Mouse (Mus musculus) thymus, postnatal 36 days (tissue): Measurements from ENCODE around the gene 4930524J08Rik.

Source experiments
- DNase-seq, 2 experiments: peaks; one replicate each; pipeline ENCODE4 v3.0.0; 2022; ENCODE audit warnings: mixed read lengths in 2 of 2

Gene 4930524J08Rik

GRCm38 (mm10) chr5:99978699-99979442 lies at the start of gene 4930524J08Rik, which contains the start of gene Hnrnpd:
Gene 4930524J08Rik (plus strand): TSS chr5:99979061.
Gene Hnrnpd (minus strand): TSS chr5:99978938.
- peak; percentile 85 to 92 for DNase-seq

DNA sequence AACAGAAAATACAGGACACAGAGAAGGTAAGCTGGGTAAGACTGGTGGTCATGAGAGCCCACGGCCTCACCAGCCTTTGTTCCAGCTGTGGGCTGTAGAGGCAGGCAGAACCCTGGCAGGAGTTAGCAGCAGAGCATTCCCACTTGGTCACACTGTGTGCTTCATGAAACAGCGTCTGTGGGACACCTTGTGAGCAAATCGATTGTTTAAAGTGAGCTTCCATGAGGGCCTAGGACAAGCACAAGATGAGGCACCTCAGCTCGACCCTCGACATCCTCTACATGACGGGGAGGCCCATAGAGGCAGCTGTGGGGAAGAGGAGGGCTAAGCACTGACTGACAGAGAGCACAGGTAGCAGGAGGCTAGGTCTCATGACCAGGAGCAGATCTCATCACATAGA lies 47.0 kb upstream of the 4930524J08Rik start:
- no peak for DNase-seq

DNA sequence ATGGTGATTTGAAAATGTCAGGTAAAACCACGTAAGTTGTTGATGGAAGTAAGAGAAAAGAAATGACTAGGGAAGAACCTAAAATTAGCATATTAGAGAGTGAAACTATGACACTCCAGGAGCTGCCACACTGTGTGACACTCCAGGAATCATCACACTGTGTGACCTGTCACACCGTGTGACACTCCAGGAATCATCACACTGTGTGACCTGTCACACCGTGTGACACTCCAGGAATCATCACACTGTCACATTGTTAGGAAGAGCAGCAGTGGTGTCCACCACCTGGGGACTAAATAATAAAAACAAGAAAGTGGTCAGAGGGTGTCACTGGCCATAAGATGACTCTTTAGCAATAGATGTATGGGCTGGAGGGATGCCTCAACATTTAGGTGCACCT lies 39.4 kb upstream of the 4930524J08Rik start:
- no peak for DNase-seq

DNA sequence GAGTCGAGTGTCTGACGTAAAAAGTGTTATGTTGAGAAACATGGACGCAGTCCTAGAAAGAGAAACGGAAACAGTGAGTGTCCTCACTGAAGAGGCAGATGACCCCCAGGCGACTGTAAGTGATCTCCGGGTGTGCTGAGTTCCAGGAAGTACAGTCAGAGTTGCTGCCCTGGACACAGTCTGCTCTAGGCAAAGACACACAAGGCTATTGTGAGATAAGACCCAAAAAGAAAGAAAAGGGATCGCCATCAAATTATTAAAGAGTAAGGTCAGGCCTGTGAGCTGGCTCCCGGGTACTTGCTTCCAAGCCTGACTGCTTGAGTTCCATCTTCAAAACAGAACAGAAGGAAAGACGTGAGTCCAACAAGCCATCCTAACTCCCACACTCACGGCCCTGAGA lies 37.6 kb upstream of the 4930524J08Rik start:
- DNase-seq, result no peak

DNA sequence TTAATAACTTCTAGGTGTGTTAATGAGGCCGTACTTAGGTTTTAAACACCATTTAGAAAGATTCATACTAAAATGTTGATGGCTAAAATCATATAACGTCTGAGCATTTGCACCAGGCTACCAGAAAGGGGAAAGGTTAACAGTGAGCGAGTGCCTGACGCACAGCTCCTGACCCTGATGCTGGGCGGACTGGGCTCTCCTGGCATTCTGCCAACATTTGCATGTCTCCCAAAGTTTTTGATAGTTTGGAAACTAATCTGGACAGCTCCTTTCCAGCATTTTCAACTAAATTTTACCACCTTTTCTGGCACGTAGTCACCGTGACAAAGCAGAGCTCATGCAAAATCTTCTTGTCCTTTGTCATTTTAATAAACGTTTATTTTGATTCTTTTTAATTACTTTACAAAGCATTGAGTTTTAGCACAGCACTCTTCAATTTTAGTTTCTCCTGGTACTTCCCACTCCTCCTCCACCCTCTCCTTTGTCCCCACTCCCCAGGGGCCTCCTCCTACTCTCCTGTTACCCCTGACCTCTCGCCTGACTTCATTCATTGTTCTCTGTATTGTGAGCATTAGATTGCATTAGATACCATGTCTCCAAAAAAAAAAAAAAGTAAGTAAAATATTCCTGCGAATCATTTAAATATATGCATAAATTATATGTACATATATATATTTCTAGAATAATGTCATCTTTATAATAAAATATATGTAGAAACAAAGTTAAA lies 36.9 kb upstream of the 4930524J08Rik start:
- DNase-seq, result no peak

- no peak for DNase-seq
These were observed 26.3 kb upstream of the 4930524J08Rik start for GRCm38 (mm10) chr5:99952513-99952912.

DNA sequence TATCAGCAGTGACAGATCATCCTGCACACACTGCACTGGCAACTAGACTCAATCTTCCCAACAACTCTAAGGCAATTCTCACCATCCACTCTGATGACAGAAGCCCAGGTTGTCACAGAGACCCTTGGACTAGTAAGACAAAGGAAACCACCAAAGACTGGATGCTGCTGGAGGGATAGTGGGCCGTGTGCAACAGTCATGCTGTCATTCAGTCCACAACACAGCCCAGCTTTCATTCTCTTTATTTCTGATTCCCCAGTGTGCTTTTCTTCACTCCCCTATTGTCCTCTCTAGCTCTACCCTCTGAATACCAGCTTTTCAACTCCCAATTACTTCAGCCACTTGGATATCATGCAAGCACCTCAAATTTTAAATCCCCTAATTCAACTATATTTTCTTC lies 25.0 kb upstream of the 4930524J08Rik start:
- DNase-seq, result no peak

DNA sequence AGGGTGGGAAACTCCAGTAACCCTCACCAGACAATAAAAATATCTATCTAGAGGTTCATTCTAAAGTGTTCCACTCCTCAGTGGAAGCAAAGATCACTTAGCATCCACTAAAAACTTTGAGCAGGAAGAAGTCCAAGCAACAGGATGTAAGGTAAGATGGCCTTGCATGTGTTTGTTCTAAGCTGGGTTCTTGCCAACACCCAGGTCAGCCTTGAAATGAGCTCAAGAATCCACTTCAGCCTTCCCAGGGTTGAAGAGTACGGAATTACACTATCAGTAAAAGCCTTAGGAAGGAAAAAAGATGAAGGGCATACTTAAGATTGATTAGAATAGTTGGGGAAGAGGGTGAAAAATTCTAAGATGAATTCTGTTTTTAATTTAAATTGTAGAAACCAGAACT lies 20.2 kb upstream of the 4930524J08Rik start:
- DNase-seq, result no peak

DNA sequence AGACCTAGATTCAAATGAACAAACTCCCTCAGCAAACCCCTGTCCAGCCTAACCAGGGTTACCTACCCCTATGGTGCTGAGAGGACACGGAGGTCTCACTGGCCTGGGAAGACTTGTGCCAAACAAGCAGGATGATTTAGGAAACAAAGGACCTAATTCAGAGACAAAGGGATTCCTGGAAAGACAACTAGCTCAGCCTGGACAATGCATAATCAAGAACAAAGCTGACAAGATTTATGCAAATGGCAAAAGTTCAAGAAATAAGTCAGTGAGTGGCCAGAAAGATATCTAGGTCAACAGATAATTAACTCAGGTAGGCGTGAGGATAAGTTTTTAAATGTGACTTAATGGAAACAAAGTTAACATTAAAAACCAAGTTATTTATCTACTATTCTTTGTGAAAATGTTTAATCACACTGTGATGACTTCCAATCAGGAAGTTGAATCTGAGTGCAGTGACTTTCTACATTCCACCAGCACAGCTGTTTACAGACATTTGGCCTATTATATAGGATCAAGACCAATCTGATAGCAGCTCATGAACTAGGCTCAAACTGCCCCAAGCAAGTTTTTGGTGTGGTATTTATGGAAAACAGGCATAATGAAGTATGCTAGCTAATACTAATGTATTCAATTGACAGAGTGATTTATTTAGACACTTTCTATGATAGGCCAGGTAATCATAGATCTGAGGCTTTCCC lies 19.5 kb upstream of the 4930524J08Rik start:
- DNase-seq, result no peak

DNA sequence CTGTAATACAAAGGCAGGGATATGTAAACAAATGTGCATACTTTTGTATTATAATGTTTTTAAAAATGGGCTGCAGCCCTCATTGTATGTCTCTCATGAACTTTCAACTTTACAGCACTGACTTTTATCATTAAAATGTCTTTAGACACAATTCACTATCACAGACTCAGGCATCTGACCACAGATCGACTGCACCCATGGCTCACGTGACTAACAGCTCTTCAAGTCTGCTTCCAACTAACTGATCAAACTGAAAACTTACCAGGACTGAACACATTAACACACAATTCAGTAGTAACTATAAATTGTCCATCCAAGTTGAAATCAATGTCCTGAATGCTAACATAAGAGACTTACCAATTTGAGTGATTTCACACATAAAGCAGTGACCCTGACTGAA lies 18.9 kb upstream of the 4930524J08Rik start:
- no peak for DNase-seq

DNA sequence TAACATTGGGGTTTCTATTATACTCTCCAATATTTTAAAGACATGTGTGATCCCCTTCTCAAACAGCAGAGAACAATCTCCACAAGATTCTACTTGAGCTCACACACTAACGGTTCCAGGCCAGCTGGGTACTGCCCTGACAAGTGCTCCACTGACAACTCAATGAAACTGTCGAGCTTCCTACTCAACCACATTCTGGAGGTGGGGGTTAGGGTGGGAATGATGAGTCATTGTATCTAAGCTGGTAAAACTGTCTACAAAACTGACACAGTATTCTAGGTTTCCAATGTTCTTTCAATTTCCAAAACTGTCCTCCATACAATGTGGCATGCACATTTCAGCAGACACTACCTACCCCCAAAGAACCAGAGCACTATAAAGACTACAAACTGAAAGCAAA lies 4.9 kb upstream of the 4930524J08Rik start:
- DNase-seq, result no peak

DNA sequence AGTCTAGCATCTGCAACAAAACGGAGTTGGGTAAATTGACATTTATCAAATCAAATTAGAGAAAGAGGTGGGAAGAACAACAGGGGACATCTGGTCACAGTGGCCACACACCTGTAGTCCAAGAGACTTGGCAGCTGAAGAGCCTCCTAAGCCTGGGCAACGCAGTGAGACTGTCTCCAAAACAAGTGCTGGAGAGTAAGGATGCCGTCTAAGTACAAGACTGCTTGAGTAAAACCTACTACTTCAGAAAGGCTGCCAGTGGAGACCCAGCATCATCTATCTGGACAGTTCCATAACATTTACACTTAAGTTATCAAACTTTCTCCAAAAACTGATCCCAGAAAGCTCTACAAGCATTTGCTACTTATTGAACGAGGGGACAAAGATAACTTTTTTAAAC lies 3.8 kb upstream of the 4930524J08Rik start:
- DNase-seq, result no peak

GRCm38 (mm10) chr5:99975776-99976175 lies 3.1 kb upstream of the 4930524J08Rik start:
- DNase-seq, result no peak

GRCm38 (mm10) chr5:99976334-99976955 lies 2.4 kb upstream of the 4930524J08Rik start:
- no peak for DNase-seq

GRCm38 (mm10) chr5:99977516-99978301 lies 1.2 kb upstream of the 4930524J08Rik start:
- DNase-seq, result peak; percentile 70 to 82

DNA sequence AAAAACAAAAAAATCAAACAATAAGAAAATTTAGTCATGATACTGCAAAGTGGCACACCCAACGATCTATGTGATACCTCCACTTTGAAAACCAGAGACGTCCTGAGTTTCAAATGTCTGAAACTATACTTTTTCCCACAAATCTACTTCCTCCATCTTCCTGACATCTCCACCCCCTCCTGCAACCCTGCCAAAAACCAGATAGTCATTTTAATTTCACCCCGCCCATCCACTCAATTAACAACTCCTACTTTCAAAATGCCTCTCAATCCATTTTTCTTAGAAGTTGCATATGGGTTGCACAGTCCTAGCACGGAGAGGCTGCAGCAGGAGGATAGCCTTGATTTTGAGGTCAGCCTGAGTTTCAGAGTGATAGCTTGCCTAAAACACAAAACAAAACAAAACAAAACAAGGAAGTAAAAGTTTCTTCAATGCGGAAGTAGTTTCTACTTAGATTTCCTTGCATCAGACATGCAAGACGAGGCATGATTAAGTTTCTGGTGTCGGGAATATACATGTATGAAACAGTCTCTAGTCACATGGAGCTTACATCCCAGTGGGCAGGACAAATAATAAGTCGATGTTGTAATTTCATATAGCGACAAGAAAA lies 4.7 kb downstream of the 4930524J08Rik start:
- no peak for DNase-seq

DNA sequence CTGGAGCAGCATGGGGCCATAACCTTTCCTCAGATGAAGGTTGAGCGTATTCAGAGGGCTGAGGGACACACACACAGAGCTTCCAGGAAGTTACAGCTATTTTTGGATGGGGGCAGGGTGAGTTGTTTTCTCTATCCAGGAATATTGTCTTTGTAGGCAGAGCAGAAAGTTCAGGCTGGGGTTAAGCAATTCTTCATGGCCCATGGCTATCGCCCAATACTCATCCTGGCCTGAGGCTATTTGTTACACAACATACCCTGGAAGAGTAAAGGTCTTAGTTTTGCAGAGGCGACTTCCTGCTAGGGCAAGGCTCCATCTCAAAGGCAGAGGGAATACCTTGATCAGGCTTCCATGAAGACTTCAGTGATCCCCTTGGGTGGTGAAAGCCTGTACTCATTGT lies 15.3 kb downstream of the 4930524J08Rik start:
- no peak for DNase-seq

DNA sequence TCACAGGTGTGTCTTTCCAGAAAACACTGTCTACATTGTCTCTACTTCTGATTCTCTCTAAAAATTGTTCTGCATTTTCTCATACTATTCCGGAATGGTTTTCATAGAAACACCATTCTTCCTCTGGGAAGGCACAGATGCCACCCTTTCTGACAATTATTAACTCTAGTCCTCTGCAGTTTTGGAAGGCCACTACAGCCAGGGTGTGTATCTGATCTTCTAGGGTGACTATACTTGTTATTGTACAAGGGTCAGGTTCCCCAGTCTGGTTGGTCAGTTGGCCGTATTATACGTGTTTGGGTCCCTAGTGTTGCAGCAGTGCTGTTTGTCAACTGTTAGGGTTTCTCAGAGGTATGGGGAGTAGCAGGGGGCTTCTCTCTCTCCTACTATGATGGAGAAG lies 15.8 kb downstream of the 4930524J08Rik start:
- DNase-seq, result no peak

DNA sequence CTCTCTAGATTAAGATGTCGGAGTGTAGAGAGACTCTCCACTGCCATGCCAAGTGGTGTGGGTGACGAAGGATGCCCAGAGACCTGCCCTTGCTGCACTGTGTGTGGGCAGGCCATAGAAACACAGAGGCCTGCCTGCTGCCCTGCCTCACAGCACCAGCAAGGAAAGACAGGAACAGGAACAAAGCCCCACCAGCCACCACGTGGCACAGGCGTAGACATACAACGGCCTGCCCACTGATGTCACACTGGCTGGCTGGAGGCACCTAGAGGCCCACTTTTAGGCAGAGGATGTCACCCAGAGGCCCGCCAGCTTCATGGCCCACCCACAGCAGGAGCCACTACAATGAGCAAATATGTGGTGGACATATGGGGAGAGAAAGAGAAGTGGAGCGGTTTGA lies 21.2 kb downstream of the 4930524J08Rik start:
- DNase-seq, result no peak

GRCm38 (mm10) chr5:100000500-100000899 lies 21.6 kb downstream of the 4930524J08Rik start:
- DNase-seq, result no peak

- DNase-seq, result no peak
These were observed 25.0 kb downstream of the 4930524J08Rik start for GRCm38 (mm10) chr5:100003895-100004294.

- no peak for DNase-seq
These were observed 26.6 kb downstream of the 4930524J08Rik start for GRCm38 (mm10) chr5:100005431-100005830.
